Mouse (Mus musculus) midbrain, embryonic 13.5 days (tissue): ENCODE data around the gene Grsf1. TPM values are rescaled to one million over a fixed set of nuclear protein-coding genes. Genes with fewer than 3 reads are reported as not detected.

Source experiments
- ATAC-seq: fragments of 200-750 bp; cut with Nextera tagmentation; 2 replicates; pipeline ENCODE4 v1.8.0; 2017; ENCODE audit warnings: mild to moderate bottlenecking, moderate TSS enrichment, moderate library complexity
- H3K27ac ChIP-seq: fragments of 300-500 bp; sonication (generic); 2 replicates; pipeline ENCODE4 v1.5.1; 2015; ENCODE audit warnings: inconsistent platforms, mild to moderate bottlenecking, moderate library complexity
- H3K27me3 ChIP-seq: fragments of 300-500 bp; sonication (generic); 2 replicates; pipeline ENCODE4 v1.6.1; 2015; ENCODE audit warnings: mild to moderate bottlenecking, inconsistent platforms
- H3K36me3 ChIP-seq: fragments of 300-500 bp; sonication (generic); 2 replicates; pipeline ENCODE4 v1.6.1; 2015; ENCODE audit warnings: mild to moderate bottlenecking, inconsistent platforms
- H3K4me1 ChIP-seq: fragments of 300-500 bp; sonication (generic); replicated peaks from 2 replicates; pipeline ENCODE4 v1.6.1; 2015; ENCODE audit warnings: inconsistent platforms
- H3K4me2 ChIP-seq: fragments of 300-500 bp; sonication (generic); replicated peaks from 2 replicates; pipeline ENCODE4 v1.6.1; 2015; ENCODE audit warnings: moderate library complexity, mild to moderate bottlenecking, inconsistent platforms
- H3K4me3 ChIP-seq: fragments of 300-500 bp; sonication (generic); replicated peaks from 2 replicates; pipeline ENCODE4 v1.5.1; 2015; ENCODE audit warnings: mild to moderate bottlenecking, inconsistent platforms
- H3K9ac ChIP-seq: fragments of 300-500 bp; sonication (generic); replicated peaks from 2 replicates; pipeline ENCODE4 v1.6.1; 2015; ENCODE audit warnings: mild to moderate bottlenecking, inconsistent platforms
- H3K9me3 ChIP-seq: fragments of 300-500 bp; sonication (generic); 2 replicates; pipeline ENCODE4 v1.6.1; 2016; ENCODE audit warnings: mild to moderate bottlenecking, inconsistent platforms
- WGBS: fragments of 180-500 bp; shearing (Covaris S2); methylation state at CpG from one replicate; pipeline ENCODE4 v1.1.7; 2015; 5-methylcytosine and 5-hydroxymethylcytosine counted together
- polyA plus RNA-seq: library from polyadenylated mRNA; unstranded; fragments of >200 nt; fragmentation: Nextera tagmentation; extraction: Ambion mirVana; gene quantifications from 2 replicates; pipeline ENCODE4 v1.2.1, GENCODE M21; 2015

Gene Grsf1
- 77.7 and 85.2 TPM in 2 replicates for polyA plus RNA-seq

- Histone ChIP-seq H3K27me3 (no peaks in the 10 kb centered on the region), H3K36me3 (peaks cover 19% of the 10 kb centered on the region), H3K4me1 (peaks cover 25% of the 10 kb centered on the region), H3K9me3 (no peaks in the 10 kb centered on the region), H3K9ac (peak within 1 kb of the TSS; percentile 98), H3K4me2 (peak within 1 kb of the TSS; percentile 79), H3K27ac (peak within 1 kb of the TSS; percentile 98), H3K4me3 (peak within 1 kb of the TSS; percentile 96)
- ATAC-seq = peak; percentile 95
- under 1% methylated on average over 97 of the region's 127 CpGs for WGBS
Observed at GRCm38 (mm10) chr5:88675443-88676387, at the start of gene Grsf1. Gene Grsf1, minus strand, starts transcription at chr5:88676171.

GRCm38 (mm10) chr5:88724030-88724429 is 48.1 kb upstream of the Grsf1 start:
- H3K4me2 ChIP-seq = no peak overlapping the region
- H3K27ac ChIP-seq = no peak overlapping the region
- H3K36me3 ChIP-seq = no peaks in the 10 kb centered on the region
- WGBS = 83% methylated on average over 3 of the region's 3 CpGs
- H3K4me3 ChIP-seq = no peak overlapping the region
- H3K9ac ChIP-seq = no peak overlapping the region
- H3K27me3 ChIP-seq = no peaks in the 10 kb centered on the region
- H3K4me1 ChIP-seq = peaks cover 34% of the 10 kb centered on the region
- ATAC-seq = no peak
- H3K9me3 ChIP-seq = no peaks in the 10 kb centered on the region

- no peak for ATAC-seq
Observed at GRCm38 (mm10) chr5:88722213-88722600, 46.2 kb upstream of the Grsf1 start.

GRCm38 (mm10) chr5:88721565-88722212 is 45.7 kb upstream of the Grsf1 start:
- 3% methylated on average over 31 of the region's 31 CpGs for WGBS

More at GRCm38 (mm10) chr5:88722213-88722600, 46.2 kb upstream of the Grsf1 start:
- peak overlapping the region; percentile 99 for H3K9ac ChIP-seq
- H3K36me3 ChIP-seq = no peaks in the 10 kb centered on the region
- H3K4me3 ChIP-seq = peak overlapping the region; percentile 99
- H3K27ac ChIP-seq = peak overlapping the region; percentile 93; the same call in 1 of the 2 replicates
- WGBS = 25% methylated on average over 4 of the region's 4 CpGs
- no peaks in the 10 kb centered on the region for H3K9me3 ChIP-seq
- peak overlapping the region; percentile 97 for H3K4me2 ChIP-seq
- peaks cover 34% of the 10 kb centered on the region for H3K4me1 ChIP-seq
- no peaks in the 10 kb centered on the region for H3K27me3 ChIP-seq

GRCm38 (mm10) chr5:88721003-88721475 is 45.1 kb upstream of the Grsf1 start:
- Histone ChIP-seq H3K9me3 (no peaks in the 10 kb centered on the region), H3K27me3 (no peaks in the 10 kb centered on the region), H3K4me2 (peak overlapping the region; percentile 97), H3K36me3 (no peaks in the 10 kb centered on the region), H3K9ac (peak overlapping the region; percentile 99), H3K27ac (peak overlapping the region; percentile 93), H3K4me3 (peak overlapping the region; percentile 99), H3K4me1 (peaks cover 34% of the 10 kb centered on the region)
- peak; percentile 88 for ATAC-seq
- WGBS = 0% methylated on average over 38 of the region's 38 CpGs

More at GRCm38 (mm10) chr5:88721565-88722212, 45.7 kb upstream of the Grsf1 start:
- peaks cover 34% of the 10 kb centered on the region for H3K4me1 ChIP-seq
- no peaks in the 10 kb centered on the region for H3K36me3 ChIP-seq
- peak overlapping the region; percentile 99 for H3K4me3 ChIP-seq
- H3K27ac ChIP-seq = peak overlapping the region; percentile 93
- ATAC-seq = peak; percentile 49
- H3K4me2 ChIP-seq = peak overlapping the region; percentile 97
- H3K9me3 ChIP-seq = no peaks in the 10 kb centered on the region
- peak overlapping the region; percentile 99 for H3K9ac ChIP-seq
- H3K27me3 ChIP-seq = no peaks in the 10 kb centered on the region

GRCm38 (mm10) chr5:88720116-88721002 is 44.4 kb upstream of the Grsf1 start, which contains the start of gene Mob1b:
Gene Mob1b, plus strand, starts transcription at chr5:88720855.
- Histone ChIP-seq H3K27me3 (no peaks in the 10 kb centered on the region), H3K9me3 (no peaks in the 10 kb centered on the region), H3K36me3 (no peaks in the 10 kb centered on the region), H3K4me2 (peak within 1 kb of the TSS; percentile 97), H3K4me3 (peak within 1 kb of the TSS; percentile 99), H3K27ac (peak within 1 kb of the TSS; percentile 93), H3K9ac (peak within 1 kb of the TSS; percentile 99), H3K4me1 (peaks cover 34% of the 10 kb centered on the region)
- WGBS = 1% methylated on average over 54 of the region's 54 CpGs
- peak; percentile 95 for ATAC-seq

GRCm38 (mm10) chr5:88716983-88717382 is 41.0 kb upstream of the Grsf1 start:
- Histone ChIP-seq H3K4me3 (no peak overlapping the region), H3K36me3 (no peaks in the 10 kb centered on the region), H3K9ac (no peak overlapping the region), H3K27me3 (no peaks in the 10 kb centered on the region), H3K9me3 (no peaks in the 10 kb centered on the region), H3K4me1 (peaks cover 12% of the 10 kb centered on the region), H3K27ac (no peak overlapping the region), H3K4me2 (no peak overlapping the region)
- no peak for ATAC-seq
- 79% methylated on average over 2 of the region's 2 CpGs for WGBS

GRCm38 (mm10) chr5:88712328-88712727 is 36.4 kb upstream of the Grsf1 start:
- no peaks in the 10 kb centered on the region for H3K36me3 ChIP-seq
- no peak overlapping the region for H3K4me3 ChIP-seq
- H3K4me2 ChIP-seq = no peak overlapping the region
- no peaks in the 10 kb centered on the region for H3K9me3 ChIP-seq
- ATAC-seq = no peak
- 67% methylated on average over 6 of the region's 6 CpGs for WGBS
- no peak overlapping the region for H3K27ac ChIP-seq
- no peak overlapping the region for H3K9ac ChIP-seq
- no peaks in the 10 kb centered on the region for H3K27me3 ChIP-seq
- H3K4me1 ChIP-seq = peaks cover 19% of the 10 kb centered on the region

- Histone ChIP-seq H3K27me3 (no peaks in the 10 kb centered on the region), H3K9me3 (no peaks in the 10 kb centered on the region), H3K4me2 (no peak overlapping the region), H3K27ac (0 out of 2 replicates have a peak overlapping the region, but pooled peaks have one; percentile 4), H3K4me3 (no peak overlapping the region), H3K36me3 (no peaks in the 10 kb centered on the region), H3K9ac (no peak overlapping the region), H3K4me1 (peaks cover 19% of the 10 kb centered on the region)
- 17% methylated on average over 10 of the region's 10 CpGs for WGBS
- peak; percentile 35 for ATAC-seq
Observed at GRCm38 (mm10) chr5:88711618-88712224, 35.8 kb upstream of the Grsf1 start.

- Histone ChIP-seq H3K4me3 (no peak overlapping the region), H3K27me3 (no peaks in the 10 kb centered on the region), H3K9me3 (no peaks in the 10 kb centered on the region), H3K9ac (no peak overlapping the region), H3K4me2 (no peak overlapping the region), H3K36me3 (no peaks in the 10 kb centered on the region), H3K4me1 (peaks cover 19% of the 10 kb centered on the region), H3K27ac (0 out of 2 replicates have a peak overlapping the region, but pooled peaks have one; percentile 30)
- peak; percentile 78 for ATAC-seq
Observed at GRCm38 (mm10) chr5:88711128-88711527, 35.2 kb upstream of the Grsf1 start.

- 78% methylated on average over 4 of the region's 4 CpGs for WGBS
- Histone ChIP-seq H3K36me3 (no peaks in the 10 kb centered on the region), H3K27me3 (no peaks in the 10 kb centered on the region), H3K4me2 (no peak overlapping the region), H3K4me3 (no peak overlapping the region), H3K4me1 (no peaks in the 10 kb centered on the region), H3K27ac (no peak overlapping the region), H3K9me3 (no peaks in the 10 kb centered on the region), H3K9ac (no peak overlapping the region)
- no peak for ATAC-seq
Observed at GRCm38 (mm10) chr5:88703551-88703950, 27.6 kb upstream of the Grsf1 start.
